Mouse (Mus musculus) limb, embryonic 14.5 days (tissue): ENCODE data around the gene Tomm20. TPM values are rescaled to one million over a fixed set of nuclear protein-coding genes. Genes with fewer than 3 reads are reported as not detected.

Experiments
- ATAC-seq: fragments of 200-750 bp; cut with Nextera tagmentation; 2 replicates; pipeline ENCODE4 v1.8.0; 2017; ENCODE audit warnings: low read depth, moderate number of reproducible peaks, moderate TSS enrichment; ENCODE audit not compliant: low FRiP score
- DNase-seq: peaks from one replicate; pipeline ENCODE4 v3.0.0-alpha.2; 2015; ENCODE audit warnings: low spot score
- H3K27ac ChIP-seq: fragments of 300-500 bp; sonication (generic); replicated peaks from 2 replicates; pipeline ENCODE4 v1.5.1; 2014; ENCODE audit warnings: low read depth, mild to moderate bottlenecking, low read length, moderate library complexity, mixed read lengths
- H3K27me3 ChIP-seq: fragments of 300-500 bp; sonication (generic); 2 replicates; pipeline ENCODE4 v1.6.1; 2014; ENCODE audit warnings: low read length, mixed read lengths; ENCODE audit not compliant: control insufficient read depth, insufficient read depth
- H3K36me3 ChIP-seq: fragments of 300-500 bp; sonication (generic); 2 replicates; pipeline ENCODE4 v1.6.1; 2014; ENCODE audit warnings: mild to moderate bottlenecking, low read length, moderate library complexity, mixed read lengths; ENCODE audit not compliant: control insufficient read depth, insufficient read depth
- H3K4me1 ChIP-seq: fragments of 300-500 bp; sonication (generic); 2 replicates; pipeline ENCODE4 v1.6.1; 2014; ENCODE audit warnings: antibody characterized with exemption, low read length, mixed read lengths; ENCODE audit not compliant: control insufficient read depth, insufficient read depth
- H3K4me2 ChIP-seq: fragments of 300-500 bp; sonication (generic); replicated peaks from 2 replicates; pipeline ENCODE4 v1.6.1; 2014; ENCODE audit warnings: low read depth, mild to moderate bottlenecking, low read length, moderate library complexity; ENCODE audit not compliant: severe bottlenecking
- H3K4me3 ChIP-seq: fragments of 300-500 bp; sonication (generic); replicated peaks from 2 replicates; pipeline ENCODE4 v1.5.1; 2014; ENCODE audit warnings: low read length
- H3K9ac ChIP-seq: fragments of 300-500 bp; sonication (generic); 2 replicates; pipeline ENCODE4 v1.6.1; 2014; ENCODE audit warnings: mild to moderate bottlenecking, low read depth, low read length, moderate library complexity; ENCODE audit not compliant: severe bottlenecking
- H3K9me3 ChIP-seq: fragments of 300-500 bp; sonication (generic); 2 replicates; pipeline ENCODE4 v1.6.1; 2016; ENCODE audit warnings: low read length; ENCODE audit not compliant: control insufficient read depth
- POLR2A ChIP-seq: fragments of 200-500 bp; IDR thresholded peaks from 2 replicates; pipeline ENCODE4 v1.8.0; 2012; ENCODE audit warnings: inconsistent platforms, mild to moderate bottlenecking, moderate library complexity, borderline replicate concordance; ENCODE audit not compliant: insufficient read depth, insufficient read length; ENCODE audit errors: extremely low read depth
- WGBS: fragments of 180-500 bp; shearing (Covaris S2); extraction: QIAGEN DNeasy Blood & Tissue Kit; methylation state at CpG from one replicate; pipeline ENCODE4 v1.1.7; 2014; 5-methylcytosine and 5-hydroxymethylcytosine counted together
- polyA plus RNA-seq, 2 experiments: library from polyadenylated mRNA; depleted of rRNA in 1 of 2; stranded (reverse) in 1 of 2; unstranded in 1 of 2; fragments of >200 nt; fragmentation: Nextera tagmentation in 1 of 2; extraction: Ambion mirVana in 1 of 2; gene quantifications; 2 replicates each; pipeline versions ENCODE4 v1.2.1 to v1.2.3; 2012 to 2014

The Tomm20 gene
- polyA plus RNA-seq, 2 experiments: 210 to 251 TPM

GRCm38 (mm10) chr8:126961516-126961915 lies 15.9 kb upstream of the Tomm20 start:
- TF ChIP-seq POLR2A: no peak
- Histone ChIP-seq H3K4me1 (no peaks in the 10 kb centered on the region), H3K4me2 (no peak overlapping the region), H3K27ac (no peak overlapping the region), H3K9ac (no peak overlapping the region), H3K9me3 (no peaks in the 10 kb centered on the region), H3K4me3 (no peak overlapping the region), H3K27me3 (no peaks in the 10 kb centered on the region), H3K36me3 (peaks cover 88% of the 10 kb centered on the region)
- ATAC-seq: no peak
- WGBS: 95% methylated on average over 3 of the region's 3 CpGs
- no peak for DNase-seq

- no peaks in the 10 kb centered on the region for H3K27me3 ChIP-seq
- H3K36me3 ChIP-seq: peaks cover 83% of the 10 kb centered on the region
- no peak for TF ChIP-seq POLR2A
- DNase-seq (no peak), ATAC-seq (no peak)
- H3K4me2 ChIP-seq: no peak overlapping the region
- no peaks in the 10 kb centered on the region for H3K9me3 ChIP-seq
- H3K9ac ChIP-seq: no peak overlapping the region
- no peaks in the 10 kb centered on the region for H3K4me1 ChIP-seq
- no peak overlapping the region for H3K4me3 ChIP-seq
- 89% methylated on average over 11 of the region's 11 CpGs for WGBS
- no peak overlapping the region for H3K27ac ChIP-seq
These were observed 6.4 kb upstream of the Tomm20 start for GRCm38 (mm10) chr8:126951900-126952636.

GRCm38 (mm10) chr8:126949527-126949926 lies 3.9 kb upstream of the Tomm20 start:
- Histone ChIP-seq H3K27me3 (no peaks in the 10 kb centered on the region), H3K4me1 (no peaks in the 10 kb centered on the region; the same call in 1 of the 2 replicates), H3K9ac (no peak overlapping the region), H3K36me3 (peaks cover 64% of the 10 kb centered on the region), H3K9me3 (no peaks in the 10 kb centered on the region), H3K27ac (no peak overlapping the region), H3K4me3 (no peak overlapping the region), H3K4me2 (no peak overlapping the region)
- ATAC-seq (no peak), DNase-seq (no peak)
- no peak for TF ChIP-seq POLR2A
- WGBS: 81% methylated on average over 2 of the region's 2 CpGs

GRCm38 (mm10) chr8:126946444-126946843 lies 800 bp upstream of the Tomm20 start:
- Histone ChIP-seq H3K9ac (no peak overlapping the region), H3K4me2 (peak overlapping the region; percentile 53), H3K4me3 (peak overlapping the region; percentile 88; the same call in 1 of the 2 replicates)

GRCm38 (mm10) chr8:126944781-126945691 lies 608 bp downstream of the Tomm20 start:
- H3K27ac ChIP-seq: peak overlapping the region; percentile 86
- 0 out of 2 replicates have a peak, but pooled peaks have one; percentile 42 for TF ChIP-seq POLR2A
- peaks cover 32% of the 10 kb centered on the region for H3K36me3 ChIP-seq
- DNase-seq: peak; percentile 39
- peak overlapping the region; percentile 88 for H3K4me3 ChIP-seq
- no peaks in the 10 kb centered on the region for H3K27me3 ChIP-seq
- WGBS: 1% methylated on average over 40 of the region's 46 CpGs
- peaks cover 10% of the 10 kb centered on the region for H3K4me1 ChIP-seq
- no peaks in the 10 kb centered on the region for H3K9me3 ChIP-seq
- peak overlapping the region; percentile 89 for H3K9ac ChIP-seq
- peak; percentile 65 for ATAC-seq
- H3K4me2 ChIP-seq: peak overlapping the region; percentile 88

More at GRCm38 (mm10) chr8:126946444-126946843, 800 bp upstream of the Tomm20 start:
- Histone ChIP-seq H3K4me1 (peaks cover 10% of the 10 kb centered on the region), H3K36me3 (peaks cover 41% of the 10 kb centered on the region), H3K9me3 (no peaks in the 10 kb centered on the region), H3K27me3 (no peaks in the 10 kb centered on the region), H3K27ac (no peak overlapping the region)
- DNase-seq: no peak
- 73% methylated on average over 7 of the region's 7 CpGs for WGBS
- TF ChIP-seq POLR2A: no peak
- no peak for ATAC-seq
